Mouse (Mus musculus) spleen, adult 18-20 months (tissue): ENCODE data around the gene Rarres2.

ENCODE experiments used
- DNase-seq, 2 experiments: peaks; one replicate each; pipeline ENCODE4 v3.0.0; 2022; ENCODE audit warnings: mixed read lengths in 2 of 2

Gene Rarres2

DNA sequence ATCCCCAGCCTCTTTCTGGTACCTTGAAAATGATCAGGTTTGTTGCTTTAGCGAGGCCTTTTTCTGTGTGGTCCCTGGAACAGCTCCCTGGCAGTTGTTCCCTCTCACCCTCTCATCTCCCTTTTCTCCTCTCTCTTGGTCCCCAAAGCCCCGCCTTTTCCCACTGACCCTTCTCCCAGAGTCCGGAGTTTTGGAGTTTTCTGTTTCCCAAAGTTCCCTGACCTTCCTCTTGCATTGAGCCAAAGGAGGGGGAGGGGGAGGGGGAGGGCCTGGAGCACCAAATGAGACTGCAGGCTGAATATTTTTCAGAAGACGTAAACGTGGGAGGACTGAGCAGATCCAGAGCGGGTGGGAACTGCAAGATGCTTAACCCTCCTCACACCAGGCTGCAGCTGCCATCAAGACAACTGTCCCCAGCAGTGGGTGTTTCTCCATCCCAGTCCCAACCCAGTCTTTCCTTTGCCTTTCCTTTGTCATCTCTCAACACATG is at the start of gene Rarres2:
TSS of gene Rarres2 (minus strand) at position 218 of the 490 bp plus-strand sequence.
- DNase-seq: no peak

DNA sequence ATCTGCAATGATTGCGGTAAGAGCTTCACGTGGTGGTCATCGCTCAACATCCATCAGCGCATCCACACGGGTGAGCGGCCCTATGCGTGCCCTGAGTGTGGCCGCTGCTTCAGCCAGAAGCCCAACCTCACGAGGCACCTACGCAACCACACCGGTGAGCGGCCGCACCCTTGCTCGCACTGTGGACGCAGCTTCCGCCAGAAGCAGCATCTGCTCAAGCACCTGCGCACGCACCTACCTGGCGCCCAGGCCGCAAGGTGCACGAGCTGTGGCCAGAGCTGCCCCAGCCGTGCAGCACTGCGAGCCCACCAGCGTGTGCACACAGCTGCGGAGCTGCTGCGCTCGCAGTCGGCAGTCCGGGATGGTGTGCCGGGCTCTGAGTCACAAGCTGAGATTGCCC is 47.4 kb upstream of the Rarres2 start:
- no peak for DNase-seq

DNA sequence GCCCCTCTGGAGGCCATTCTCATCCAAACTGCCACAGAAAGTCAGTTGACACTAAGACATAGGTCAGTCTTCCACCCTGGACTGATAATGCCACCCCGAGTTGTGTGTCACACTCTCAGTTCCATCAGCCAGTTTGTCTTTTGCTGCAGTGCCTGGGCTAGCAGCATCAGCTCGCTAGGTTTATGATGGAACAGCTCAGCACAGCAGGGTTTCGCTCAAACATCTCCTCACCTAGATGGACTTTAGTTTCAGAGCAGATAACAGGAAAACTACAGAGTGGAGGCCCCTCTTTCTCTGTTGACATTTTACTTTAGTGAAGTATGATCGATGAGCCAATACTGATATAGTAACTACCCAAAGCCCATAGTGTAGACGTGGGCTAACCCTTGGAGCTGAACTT is 42.2 kb upstream of the Rarres2 start:
- no peak for DNase-seq

DNA sequence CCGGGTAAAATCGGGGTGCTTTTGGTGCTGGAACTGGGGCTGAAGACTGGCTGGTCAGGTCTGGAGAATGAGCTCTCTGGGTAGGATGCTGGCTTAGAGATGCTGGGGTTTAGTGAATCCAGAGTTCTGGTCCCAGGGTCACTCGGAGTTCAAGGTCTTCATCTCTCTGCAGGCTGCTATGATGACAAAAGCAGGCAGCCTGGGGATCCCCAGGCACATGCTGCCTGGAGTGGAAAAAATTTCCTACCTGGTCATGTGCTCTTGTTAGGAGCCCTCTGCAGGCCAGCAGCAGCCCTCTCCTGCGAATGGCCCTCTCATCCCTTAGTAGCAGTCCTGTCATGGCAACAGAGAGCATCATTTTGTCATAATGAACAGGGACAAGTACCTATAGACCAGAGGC is 40.9 kb upstream of the Rarres2 start:
- no peak for DNase-seq

DNA sequence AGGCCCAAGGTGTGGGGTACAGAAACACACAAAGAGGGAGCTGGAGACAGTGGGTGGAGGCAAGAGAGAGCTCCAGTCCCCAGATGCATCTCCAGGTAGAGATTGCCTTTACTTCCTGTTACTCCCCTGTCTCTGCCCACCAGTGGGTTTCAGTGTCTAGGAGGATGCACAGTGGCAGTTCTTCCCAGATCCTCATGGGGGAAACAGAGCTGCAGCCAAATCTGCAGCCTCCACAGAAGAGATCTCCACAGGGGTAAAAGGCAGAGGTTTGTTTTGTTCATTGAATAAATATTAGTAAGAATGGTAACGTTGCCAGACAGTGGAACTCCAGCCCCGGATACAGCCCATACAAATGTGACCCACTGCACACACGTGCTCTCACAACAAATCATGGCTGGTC is 38.1 kb upstream of the Rarres2 start:
- no peak for DNase-seq

DNA sequence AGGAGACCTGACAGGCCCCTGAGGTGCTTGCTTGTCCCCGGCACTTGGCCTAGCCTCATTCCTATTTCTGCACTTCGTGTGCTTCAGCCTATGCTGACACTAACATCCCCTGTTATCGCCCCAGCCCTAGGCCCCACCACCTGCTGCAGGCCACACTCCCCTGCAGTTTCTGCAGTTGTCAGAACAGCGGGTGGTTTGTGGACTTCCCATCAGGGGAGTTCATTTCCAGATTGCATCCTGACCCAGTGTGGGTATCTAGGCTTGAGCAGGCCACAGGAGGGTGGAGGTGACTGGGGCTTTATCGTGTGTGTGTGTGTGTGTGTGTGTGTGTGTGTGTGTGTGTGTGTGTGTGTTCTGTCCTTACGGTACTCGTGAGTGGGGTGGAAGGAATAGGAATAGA is 36.9 kb upstream of the Rarres2 start:
- DNase-seq: no peak

DNA sequence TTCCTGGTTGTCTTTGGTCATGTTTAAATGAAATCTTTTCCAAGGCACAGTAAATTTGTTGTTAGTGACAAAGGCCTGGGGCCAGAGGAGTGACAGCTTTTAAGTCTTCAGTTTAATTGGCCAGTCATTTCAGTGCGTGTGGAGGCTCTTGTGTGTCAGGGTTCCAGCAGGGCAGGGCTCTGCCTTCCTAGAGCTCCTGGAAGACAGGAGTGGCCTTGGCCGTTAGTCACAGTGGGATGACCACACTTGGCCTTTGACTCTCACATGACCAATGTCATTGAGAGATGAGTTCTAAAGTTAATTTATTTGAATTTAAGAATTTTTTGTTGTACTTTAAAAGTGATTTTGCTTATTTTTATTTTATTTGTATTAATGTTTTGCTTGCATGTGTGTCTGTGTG is 35.5 kb upstream of the Rarres2 start:
- no peak for DNase-seq

DNA sequence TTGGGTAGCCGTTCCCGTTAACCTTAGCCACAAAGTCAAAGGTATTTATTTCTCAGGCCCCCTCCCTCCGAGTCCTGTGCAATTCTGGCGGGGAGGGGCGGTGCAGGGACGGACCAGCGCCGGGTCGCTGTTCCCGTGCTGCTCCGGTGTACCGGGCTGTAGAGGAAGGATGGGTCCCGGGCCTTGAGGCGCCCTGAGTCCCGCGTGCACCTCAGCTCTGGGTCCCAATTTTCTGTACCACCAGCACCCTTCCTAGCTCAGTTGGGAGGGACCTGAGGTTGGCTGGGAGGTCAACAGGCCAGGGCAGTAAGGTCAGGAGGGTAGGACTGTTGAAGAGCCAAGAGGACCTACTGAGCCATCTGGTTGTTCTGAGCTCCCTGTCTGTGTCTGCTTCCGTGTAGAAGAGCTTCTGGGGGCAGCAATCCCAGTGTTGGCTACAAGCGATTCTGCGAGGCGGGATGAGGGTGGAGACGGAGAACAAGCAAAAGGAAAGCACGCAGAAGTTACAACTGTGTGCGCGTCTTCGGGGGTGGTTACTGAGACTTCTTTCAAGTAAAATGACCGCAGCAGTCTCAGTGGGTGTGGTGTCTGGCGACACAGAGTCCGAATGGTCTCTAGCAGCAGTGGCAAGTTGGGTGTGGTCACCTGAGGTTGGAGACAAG is 29.6 kb upstream of the Rarres2 start:
- no peak for DNase-seq

DNA sequence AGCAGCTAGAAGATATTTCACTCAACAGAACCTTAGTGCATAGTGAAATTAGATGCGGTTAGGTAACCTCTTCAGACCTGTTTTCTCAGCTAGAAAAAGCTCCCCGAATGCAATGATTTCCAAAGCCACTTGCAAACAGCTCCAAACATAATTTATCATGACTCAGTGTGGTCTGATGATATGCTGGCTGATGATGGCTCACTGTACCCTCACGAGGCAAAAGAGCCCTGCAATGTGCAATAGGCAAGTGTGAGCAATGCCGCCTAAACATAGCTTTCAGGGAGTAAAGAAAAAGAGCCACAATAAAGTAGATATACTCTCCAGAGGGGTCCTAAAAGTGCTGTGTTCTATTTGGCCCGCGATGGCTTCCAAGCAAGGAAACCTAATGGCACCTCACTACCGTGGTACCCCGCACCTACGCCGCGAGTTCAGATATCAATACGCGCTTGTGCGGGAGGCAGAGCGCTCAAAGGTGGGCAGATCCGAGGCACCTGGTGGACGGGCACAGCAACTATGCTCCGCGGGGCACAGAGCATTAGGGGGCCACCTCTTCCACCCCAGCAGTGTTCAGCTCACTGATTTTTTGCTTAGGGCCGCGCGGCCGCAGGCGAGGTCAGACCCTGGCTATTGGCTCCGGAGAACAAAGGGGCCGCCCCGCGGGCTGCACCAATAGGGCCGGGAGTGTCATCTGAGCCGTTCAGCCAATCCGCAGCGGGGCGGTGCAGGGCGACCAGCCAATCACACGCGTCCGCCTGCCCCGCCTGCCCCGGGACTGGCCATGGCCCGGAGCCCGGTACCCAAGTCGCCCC is 28.9 kb upstream of the Rarres2 start, which contains the start of gene Zfp775:
TSS of gene Zfp775 (plus strand) at position 793 of the 809 bp plus-strand sequence.
- DNase-seq: peak; percentile 88 to 91

DNA sequence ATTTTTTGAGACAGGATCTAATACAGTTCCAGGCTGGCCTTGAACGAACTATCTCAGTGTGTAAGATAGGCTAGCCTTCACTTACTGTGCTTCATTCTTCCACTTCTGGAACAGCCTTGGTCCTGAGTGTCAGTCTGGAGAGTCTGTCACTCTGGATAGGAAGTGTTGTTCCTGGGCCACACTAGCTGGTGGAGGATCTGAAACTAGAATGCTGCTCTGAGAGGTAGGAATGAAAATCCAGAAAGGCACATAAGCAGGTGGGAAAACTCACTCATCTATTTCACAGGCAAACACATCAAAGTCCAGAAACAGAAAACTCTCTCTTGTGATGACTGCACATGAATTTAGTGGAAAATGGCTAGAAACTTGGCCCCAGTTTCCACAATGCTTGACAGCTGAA is 28.0 kb upstream of the Rarres2 start:
- DNase-seq: no peak

DNA sequence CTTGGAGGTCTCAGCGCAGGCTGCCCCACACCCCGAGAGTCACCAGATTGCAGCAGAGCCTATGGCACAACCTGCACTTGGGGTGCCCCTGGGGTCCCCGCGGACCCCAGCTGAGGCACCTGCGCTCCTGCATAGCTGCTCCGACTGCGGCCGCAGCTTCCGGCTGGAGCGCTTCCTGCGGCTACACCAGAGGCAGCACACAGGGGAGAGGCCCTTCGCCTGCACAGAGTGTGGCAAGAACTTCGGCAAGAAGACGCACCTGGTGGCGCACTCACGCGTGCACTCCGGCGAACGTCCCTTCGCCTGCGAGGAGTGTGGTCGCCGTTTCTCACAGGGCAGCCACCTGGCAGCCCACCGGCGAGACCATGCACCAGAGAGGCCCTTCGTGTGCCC is 24.6 kb upstream of the Rarres2 start:
- no peak for DNase-seq

DNA sequence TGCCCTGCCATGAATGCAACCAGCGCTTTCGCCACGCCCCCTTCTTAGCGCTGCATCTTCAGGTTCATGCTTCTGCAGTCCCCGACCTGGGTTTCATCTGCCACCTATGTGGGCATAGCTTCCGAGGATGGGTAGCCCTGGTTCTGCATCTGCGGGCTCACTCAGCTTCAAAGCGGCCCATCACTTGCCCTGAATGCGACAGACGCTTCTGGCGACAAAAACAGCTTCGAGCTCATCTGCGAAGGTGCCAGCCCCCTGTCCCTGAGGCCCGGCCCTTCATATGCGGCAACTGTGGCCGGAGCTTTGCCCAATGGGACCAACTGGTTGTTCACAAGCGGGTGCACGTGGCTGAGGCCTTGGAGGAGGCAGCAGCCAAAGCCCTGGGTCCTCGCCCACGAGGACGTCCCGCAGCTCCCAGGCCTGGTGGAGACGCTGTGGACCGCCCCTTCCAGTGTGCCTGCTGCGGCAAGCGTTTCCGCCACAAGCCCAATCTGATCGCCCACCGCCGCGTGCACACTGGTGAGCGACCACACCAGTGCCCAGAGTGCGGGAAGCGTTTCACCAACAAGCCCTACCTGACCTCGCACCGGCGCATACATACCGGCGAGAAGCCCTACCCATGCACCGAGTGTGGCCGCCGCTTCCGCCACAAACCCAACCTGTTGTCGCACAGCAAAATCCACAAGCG is 24.1 kb upstream of the Rarres2 start:
- DNase-seq: no peak

DNA sequence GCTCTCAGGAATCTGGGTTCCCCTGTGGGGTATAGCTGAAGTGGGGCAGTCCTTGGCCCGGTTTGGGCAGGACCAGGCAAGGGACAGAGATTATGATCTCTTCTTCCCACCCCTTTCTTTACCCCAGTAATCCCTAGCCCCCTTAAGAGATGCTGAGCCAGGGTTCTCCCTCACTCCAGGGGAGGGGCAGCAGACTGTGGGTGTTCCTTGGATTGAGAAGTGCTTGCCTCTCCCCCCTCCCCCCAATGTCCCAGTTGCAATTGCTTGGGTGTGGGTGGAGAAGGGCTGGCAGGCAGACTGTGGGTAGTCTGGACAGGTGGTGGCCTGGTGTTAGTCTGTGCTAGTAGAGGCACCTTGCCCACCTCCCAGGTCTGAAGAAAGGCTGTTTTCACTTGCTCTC is 22.7 kb upstream of the Rarres2 start:
- no peak for DNase-seq

DNA sequence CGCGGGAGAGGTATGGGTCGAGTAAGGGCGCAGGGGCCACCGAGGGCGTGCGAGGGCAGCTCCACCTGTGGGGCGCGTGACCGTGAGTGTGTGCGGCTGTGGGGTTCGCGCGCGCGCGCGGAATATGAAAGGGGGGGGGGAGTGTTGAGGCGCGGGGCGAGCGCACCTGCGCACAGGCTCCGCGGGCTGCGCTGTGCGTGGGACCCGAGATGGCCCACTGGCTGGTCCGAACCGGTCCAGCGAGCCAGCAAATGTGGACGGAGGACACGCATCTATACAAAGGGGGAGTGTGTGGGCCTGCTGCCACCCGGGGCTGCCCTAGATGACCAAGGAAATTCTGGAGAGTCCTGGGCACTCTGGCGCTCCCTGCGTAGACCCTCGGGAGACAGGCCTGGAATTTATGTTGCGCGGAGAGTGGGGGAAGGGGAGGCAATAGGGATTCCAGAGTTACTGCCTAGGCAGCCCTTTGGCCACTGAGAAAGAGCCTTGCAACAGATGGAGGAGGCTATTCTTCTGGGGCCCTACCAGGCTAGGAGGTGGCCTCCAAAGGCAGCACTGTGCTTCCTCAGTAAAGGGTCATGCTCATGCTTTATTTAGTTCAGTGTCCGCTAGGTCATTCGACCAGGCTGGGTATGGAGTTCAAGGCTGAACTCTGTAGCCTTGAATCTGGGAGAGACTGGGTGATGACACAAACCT is 21.6 kb upstream of the Rarres2 start:
- no peak for DNase-seq

DNA sequence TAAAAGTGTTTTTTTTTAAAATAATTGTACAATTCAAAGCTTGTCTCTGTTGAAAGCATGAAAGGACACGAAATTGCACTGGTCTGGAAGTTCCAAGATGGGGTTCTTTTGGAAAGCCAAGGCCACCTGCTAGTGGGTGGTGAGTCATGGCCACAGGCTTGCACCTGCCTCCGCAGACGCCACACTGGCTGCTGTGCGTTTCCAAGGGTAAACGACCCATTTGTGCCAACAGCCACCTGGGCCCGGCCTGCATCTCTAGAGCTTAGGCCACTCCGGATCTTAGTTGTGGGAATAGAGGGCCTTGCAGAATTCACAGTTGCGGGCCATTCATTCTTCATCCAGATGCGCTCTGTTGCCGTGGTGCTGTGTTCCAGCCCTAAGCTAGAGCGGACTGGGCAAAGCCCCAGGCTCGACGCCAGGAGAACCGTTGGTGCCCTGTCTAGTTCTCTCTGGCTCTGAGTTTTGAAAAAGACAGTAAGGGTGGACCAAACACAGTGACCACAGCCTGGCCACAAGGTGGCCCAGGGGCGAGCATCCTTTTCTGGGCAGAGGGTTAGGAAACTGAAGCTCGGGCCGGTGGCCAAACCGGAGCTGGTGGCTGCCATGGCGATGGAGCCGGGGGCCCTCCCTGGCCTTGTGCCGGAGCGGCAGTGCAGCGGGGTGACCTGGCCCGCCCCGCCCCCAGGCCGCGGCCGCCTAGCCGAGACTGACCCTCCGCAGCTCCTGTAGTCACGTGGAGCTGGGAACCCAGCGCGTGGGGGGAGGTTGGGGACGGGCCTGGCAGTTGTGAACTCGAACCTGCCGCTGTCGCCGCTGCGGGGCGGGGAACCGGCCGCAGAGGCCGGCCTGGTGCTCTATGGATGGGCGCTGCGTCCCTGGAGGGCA is 20.8 kb upstream of the Rarres2 start, which contains the start of the genes Repin1 and Gm44965:
TSS of gene Repin1 (plus strand) at position 726 of the 885 bp plus-strand sequence.
TSS of gene Gm44965 (plus strand) at position 784 of the 885 bp plus-strand sequence.
- peak; percentile 67 to 73 for DNase-seq

DNA sequence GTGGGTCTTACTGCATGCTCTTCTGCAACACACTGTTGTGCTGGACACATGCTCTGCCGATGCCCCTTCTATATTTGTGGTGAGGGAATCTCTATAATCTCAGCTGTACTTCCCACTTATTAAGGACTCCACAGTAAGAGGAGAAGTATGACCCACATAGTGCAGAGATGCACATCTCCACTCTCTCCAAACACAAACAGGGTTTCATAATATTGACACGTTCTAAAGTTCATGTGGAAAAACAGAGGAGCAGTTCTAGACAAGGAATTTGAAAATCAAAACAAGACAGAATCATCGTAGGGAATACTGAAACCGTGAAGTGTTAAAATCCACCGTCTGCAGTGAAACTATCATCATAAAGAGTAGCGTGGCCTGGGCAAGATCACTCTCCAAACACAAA is 19.3 kb upstream of the Rarres2 start:
- DNase-seq: no peak

DNA sequence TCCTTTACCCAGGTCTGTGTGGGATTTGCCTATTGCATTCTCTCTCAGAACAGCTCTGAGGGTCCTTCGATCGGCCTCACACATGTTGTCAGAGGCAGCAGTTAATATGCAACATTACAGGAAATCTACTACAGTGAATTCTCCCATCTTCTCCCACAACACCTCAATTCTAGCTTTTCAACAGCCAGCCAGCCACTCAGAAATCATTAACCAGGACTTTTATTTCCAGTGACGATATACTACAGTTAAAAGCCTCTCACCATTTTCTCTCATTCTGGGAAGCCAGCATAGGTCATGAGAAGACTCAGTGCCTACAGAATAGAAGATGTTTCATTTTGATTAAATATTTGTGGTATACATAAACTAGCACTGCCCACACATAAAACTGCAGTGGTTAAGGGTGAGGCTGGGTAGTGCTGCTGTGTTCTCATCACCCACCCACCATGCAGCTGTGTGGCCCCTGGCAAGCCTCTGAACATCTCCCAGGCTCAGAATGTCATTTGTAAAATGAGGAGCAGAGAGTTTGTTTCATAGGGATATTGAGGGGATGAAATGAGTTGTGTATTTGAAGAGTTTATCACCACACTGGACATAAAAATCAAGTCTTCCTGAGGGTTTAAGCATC is 18.7 kb upstream of the Rarres2 start:
- no peak for DNase-seq

DNA sequence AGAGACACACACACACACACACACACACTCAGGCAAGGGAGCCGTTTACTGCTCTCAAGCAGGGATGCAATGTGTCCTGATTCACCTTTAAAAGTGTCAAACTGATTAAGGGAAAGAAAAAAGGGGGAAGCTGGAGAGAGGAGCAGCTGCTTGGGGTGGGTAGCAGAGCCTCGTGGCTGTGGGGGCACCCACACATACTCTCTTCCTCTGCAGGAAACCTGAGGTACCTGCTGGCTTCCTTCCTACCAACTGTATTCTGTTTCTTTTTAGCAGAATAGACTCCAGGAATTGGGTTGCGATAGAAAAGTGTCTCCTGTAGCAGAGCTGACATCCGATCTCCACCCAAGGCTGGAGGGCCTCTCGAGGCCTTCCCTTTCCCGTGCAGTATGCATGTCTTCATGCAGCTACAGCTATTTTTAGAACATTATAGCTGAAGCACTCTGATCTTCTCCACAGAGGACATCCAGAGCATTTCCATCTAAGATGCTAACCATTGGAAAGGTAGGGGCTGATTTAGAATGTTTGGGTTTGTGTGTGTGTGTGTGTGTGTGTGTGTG is 16.7 kb upstream of the Rarres2 start, which contains the start of gene Gm45021:
TSS of gene Gm45021 (plus strand) at position 417 of the 557 bp plus-strand sequence.
- DNase-seq: no peak

DNA sequence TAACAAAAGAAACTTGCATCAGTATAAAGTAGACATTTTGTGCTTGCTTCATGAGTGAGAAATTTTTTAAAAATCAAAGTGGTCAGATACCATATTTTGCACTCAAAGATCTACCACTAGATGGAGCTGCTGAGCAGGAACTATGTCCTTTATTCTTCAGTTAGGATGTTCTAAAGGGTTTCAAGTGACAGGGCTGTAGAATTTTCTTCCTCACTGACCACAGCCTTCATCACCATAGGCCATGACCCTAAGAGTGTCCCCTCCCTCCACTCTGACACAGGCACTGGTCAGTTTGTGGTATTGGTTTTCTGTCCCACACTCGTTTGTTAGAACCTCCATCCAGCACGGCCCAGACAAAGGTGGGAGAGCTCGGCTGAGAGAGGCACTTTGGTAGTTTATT is 9.4 kb upstream of the Rarres2 start:
- DNase-seq: no peak

DNA sequence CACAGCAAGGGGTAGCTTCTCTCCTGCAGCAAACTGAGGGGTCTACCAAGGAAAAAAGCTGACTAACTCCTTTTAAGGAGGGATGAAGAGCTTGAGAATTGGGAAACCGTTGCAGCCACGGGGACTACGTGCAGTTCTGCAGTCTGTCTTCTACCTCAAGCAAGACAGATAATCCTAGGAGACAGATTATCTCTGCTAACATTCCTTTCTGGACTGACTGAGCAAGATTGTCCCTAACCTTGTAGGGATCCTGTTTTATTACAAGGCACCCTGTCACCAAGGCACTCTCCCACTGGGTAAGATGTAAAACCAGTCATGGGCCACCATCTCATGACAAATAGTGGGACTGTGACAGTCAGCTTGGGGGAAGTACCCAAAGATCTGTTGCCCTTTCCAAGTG is 8.7 kb upstream of the Rarres2 start:
- DNase-seq: no peak

DNA sequence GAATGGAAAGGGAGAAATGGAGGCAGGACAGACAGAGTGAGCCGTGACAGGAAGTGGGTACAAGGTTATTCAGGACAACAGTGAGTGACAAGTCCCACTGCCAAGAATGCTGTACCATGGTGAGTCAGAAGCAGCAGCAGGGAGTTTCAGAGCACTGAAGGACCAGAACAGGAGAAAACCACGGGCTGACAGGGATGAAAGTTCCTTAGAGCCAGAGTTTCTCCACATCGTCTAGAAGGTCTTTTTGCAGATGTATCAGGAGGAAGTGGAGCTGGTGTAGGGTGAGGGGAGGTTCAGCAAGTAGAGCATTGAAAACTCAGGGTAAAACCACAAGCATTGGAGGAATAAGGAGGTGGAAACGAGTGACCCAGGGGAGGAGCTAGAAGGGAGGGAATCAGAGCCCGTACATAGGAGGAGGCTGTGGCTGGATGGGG is 6.6 kb upstream of the Rarres2 start:
- DNase-seq: no peak
